Mouse (Mus musculus): Measurements from ENCODE around the gene Cnpy1.

DNA sequence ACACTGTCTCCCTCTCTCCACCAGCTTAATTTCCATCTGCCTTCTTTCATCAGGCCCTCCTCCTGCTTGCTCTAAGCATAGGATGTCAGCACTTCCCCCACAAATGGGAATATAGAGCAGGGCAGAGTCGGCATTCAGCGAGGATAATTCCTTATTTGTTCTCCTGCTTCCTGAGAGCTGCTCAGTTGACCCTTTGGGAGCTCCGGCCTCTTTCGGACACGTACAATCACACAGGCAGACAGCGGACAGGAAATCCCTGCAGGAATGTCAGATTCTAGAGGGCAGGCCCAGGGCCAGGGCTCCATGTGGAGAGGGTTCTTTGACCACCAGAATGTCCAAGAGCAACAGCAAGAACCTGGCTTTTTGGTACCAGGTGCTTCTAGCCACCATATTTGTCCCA is 9.5 kb downstream of the Cnpy1 start:
- no peak for TF ChIP-seq CTCF (IDR thresholded peaks at IDR 0.05)
- TF ChIP-seq POLR2A (IDR thresholded peaks at IDR 0.05; ENCODE audit: insufficient read depth, low read depth, low read length): no peak
- TF ChIP-seq EP300 (IDR thresholded peaks at IDR 0.05; ENCODE audit: insufficient read depth, low read depth, low read length): no peak

Data from heart, adult 2 months (tissue).